Mouse (Mus musculus) embryonic stem cell, embryonic (primary cell): ENCODE results near the gene Unc5cl.

ENCODE experiments used
- CTCF ChIA-PET, 4 experiments: fragments of 300-600 bp in 2 of 4; fragments of 350-600 bp in 2 of 4; sonication (Branson Sonifier 250); formaldehyde crosslinking; loops; one replicate each; lab custom pipeline; 2022; ENCODE audit warnings: inconsistent platforms in 2 of 4; lab: Charles Lee
- POLR2A ChIA-PET, 4 experiments: fragments of 300-600 bp in 2 of 4; fragments of 350-600 bp in 2 of 4; sonication (Branson Sonifier 250); formaldehyde crosslinking; loops; one replicate each; lab custom pipeline; 2022; ENCODE audit warnings: antibody characterized with exemption in 4 of 4, inconsistent platforms in 1 of 4; lab: Charles Lee

Gene Unc5cl

GRCm38 (mm10) chr17:48523056-48523455, 68.4 kb downstream of the Unc5cl start:
- CTCF ChIA-PET: interaction anchor here in 1 of 4 experiments (1.1 kb wide), 1 partner anchor 15 kb away, joined by 3 read pairs; no protein-coding TSS in a partner anchor
- POLR2A ChIA-PET: interaction anchor here in 1 of 4 experiments (0.9 kb wide), 1 partner anchor 1905 kb away, joined by 4 read pairs; no protein-coding TSS in a partner anchor

GRCm38 (mm10) chr17:48533844-48534705, 79.4 kb downstream of the Unc5cl start:
- ChIA-PET CTCF (no interaction called here), POLR2A (no interaction called here)

GRCm38 (mm10) chr17:48538328-48538727, 83.6 kb downstream of the Unc5cl start:
- CTCF ChIA-PET: interaction anchor here (0.6 to 3.3 kb wide), 75 partner anchors 8 to 896 kb away, joined by 3 to 36 read pairs (median 4); partner anchors contain the start of genes Lrfn2 (in 1 of the 4), Mocs1 (in 1 of the 4) and Trem1 (in 1 of the 4)

GRCm38 (mm10) chr17:48539326-48539725, 84.6 kb downstream of the Unc5cl start:
- ChIA-PET POLR2A (interaction anchor here in 2 of 4 experiments (0.7 to 1.0 kb wide), 2 partner anchors 17 to 156 kb away, joined by 3 read pairs; no protein-coding TSS in a partner anchor), CTCF (interaction anchor here in 3 of 4 experiments (0.7 to 3.2 kb wide), 9 partner anchors 9 to 438 kb away, joined by 3 to 36 read pairs (median 5); no protein-coding TSS in a partner anchor)

More at GRCm38 (mm10) chr17:48538328-48538727, 83.6 kb downstream of the Unc5cl start:
- POLR2A ChIA-PET: interaction anchor here in 2 of 4 experiments (0.7 to 2.5 kb wide), 4 partner anchors 24 to 1037 kb away, joined by 3 to 6 read pairs (median 3); no protein-coding TSS in a partner anchor

- ChIA-PET CTCF (interaction anchor here in 1 of 4 experiments (1.2 kb wide), 1 partner anchor 442 kb away, joined by 3 read pairs; no protein-coding TSS in a partner anchor), POLR2A (interaction anchor here in 1 of 4 experiments (0.7 kb wide), 1 partner anchor 220 kb away, joined by 3 read pairs; no protein-coding TSS in a partner anchor)
Measured at GRCm38 (mm10) chr17:48542733-48543132, 88.0 kb downstream of the Unc5cl start.

GRCm38 (mm10) chr17:48543301-48543765, 88.6 kb downstream of the Unc5cl start:
- ChIA-PET CTCF (interaction anchor here in 2 of 4 experiments (0.6 to 1.2 kb wide), 2 partner anchors 76 to 442 kb away, joined by 3 read pairs; no protein-coding TSS in a partner anchor), POLR2A (interaction anchor here in 1 of 4 experiments (0.7 kb wide), 1 partner anchor 221 kb away, joined by 3 read pairs; no protein-coding TSS in a partner anchor)

GRCm38 (mm10) chr17:48544722-48545121, 90.0 kb downstream of the Unc5cl start:
- ChIA-PET POLR2A (interaction anchor here in 1 of 4 experiments (0.7 to 1.1 kb wide), 2 partner anchors 32 to 79 kb away, joined by 3 read pairs; no protein-coding TSS in a partner anchor), CTCF (interaction anchor here in 3 of 4 experiments (0.6 to 1.6 kb wide), 8 partner anchors 16 to 664 kb away, joined by 4 to 8 read pairs (median 4); no protein-coding TSS in a partner anchor)

GRCm38 (mm10) chr17:48545223-48545943, 90.7 kb downstream of the Unc5cl start:
- ChIA-PET CTCF (interaction anchor here in 3 of 4 experiments (0.5 to 1.6 kb wide), 7 partner anchors 8 to 663 kb away, joined by 3 to 8 read pairs (median 4); no protein-coding TSS in a partner anchor), POLR2A (interaction anchor here in 2 of 4 experiments (0.6 to 1.5 kb wide), 6 partner anchors 15 to 209 kb away, joined by 3 read pairs; no protein-coding TSS in a partner anchor)

- CTCF ChIA-PET: interaction anchor here in 3 of 4 experiments (0.7 to 1.6 kb wide), 4 partner anchors 9 to 79 kb away, joined by 3 to 8 read pairs (median 4); no protein-coding TSS in a partner anchor
- POLR2A ChIA-PET: interaction anchor here in 2 of 4 experiments (1.1 to 1.5 kb wide), 4 partner anchors 14 to 119 kb away, joined by 3 read pairs; no protein-coding TSS in a partner anchor
Measured at GRCm38 (mm10) chr17:48546036-48546435, 91.3 kb downstream of the Unc5cl start.

- ChIA-PET POLR2A (interaction anchor here in 1 of 4 experiments (1.0 kb wide), 1 partner anchor 137 kb away, joined by 3 read pairs; no protein-coding TSS in a partner anchor), CTCF (interaction anchor here in 3 of 4 experiments (0.6 to 1.6 kb wide), 6 partner anchors 9 to 105 kb away, joined by 3 to 6 read pairs (median 4); no protein-coding TSS in a partner anchor)
Measured at GRCm38 (mm10) chr17:48547668-48548067, 93.0 kb downstream of the Unc5cl start.

- ChIA-PET CTCF (interaction anchor here in 1 of 4 experiments (1.6 kb wide), 1 partner anchor 14 kb away, joined by 5 read pairs; no protein-coding TSS in a partner anchor), POLR2A (no interaction called here)
Measured at GRCm38 (mm10) chr17:48551788-48552531, 97.3 kb downstream of the Unc5cl start.

GRCm38 (mm10) chr17:48552532-48552915, 97.8 kb downstream of the Unc5cl start:
- ChIA-PET POLR2A (no interaction called here), CTCF (no interaction called here)

GRCm38 (mm10) chr17:48556223-48556962, 101.7 kb downstream of the Unc5cl start:
- ChIA-PET POLR2A (interaction anchor here in 1 of 4 experiments (0.9 kb wide), 1 partner anchor 17 kb away, joined by 3 read pairs; no protein-coding TSS in a partner anchor), CTCF (interaction anchor here in 3 of 4 experiments (0.6 to 1.0 kb wide), 3 partner anchors 18 to 89 kb away, joined by 3 to 5 read pairs (median 4); no protein-coding TSS in a partner anchor)

- POLR2A ChIA-PET: no interaction called here
- CTCF ChIA-PET: interaction anchor here in 2 of 4 experiments (0.6 to 1.1 kb wide), 3 partner anchors 19 to 1519 kb away, joined by 3 read pairs; no protein-coding TSS in a partner anchor
Measured at GRCm38 (mm10) chr17:48557823-48558715, 103.4 kb downstream of the Unc5cl start.

- ChIA-PET CTCF (interaction anchor here in 1 of 4 experiments (0.6 kb wide), 1 partner anchor 1332 kb away, joined by 15 read pairs; no protein-coding TSS in a partner anchor), POLR2A (no interaction called here)
Measured at GRCm38 (mm10) chr17:48564931-48565330, 110.2 kb downstream of the Unc5cl start.
